Mouse (Mus musculus) embryonic facial prominence, embryonic 13.5 days (tissue): ENCODE measurements around the gene Gm10160. TPM values are rescaled to one million over a fixed set of nuclear protein-coding genes. Genes with fewer than 3 reads are reported as not detected.

Experiments used
- ATAC-seq: fragments of 200-750 bp; cut with Nextera tagmentation; 2 replicates; pipeline ENCODE4 v1.8.0; 2017; ENCODE audit warnings: low read depth; ENCODE audit not compliant: insufficient number of reproducible peaks, insufficient read depth, low FRiP score, low TSS enrichment
- H3K27ac ChIP-seq: fragments of 300-500 bp; sonication (generic); 2 replicates; pipeline ENCODE4 v1.5.1; 2015; ENCODE audit warnings: moderate library complexity, mild to moderate bottlenecking, inconsistent platforms
- H3K27me3 ChIP-seq: fragments of 300-500 bp; sonication (generic); 2 replicates; pipeline ENCODE4 v1.6.1; 2015; ENCODE audit warnings: mild to moderate bottlenecking, inconsistent platforms
- H3K36me3 ChIP-seq: fragments of 300-500 bp; sonication (generic); 2 replicates; pipeline ENCODE4 v1.6.1; 2015; ENCODE audit warnings: mild to moderate bottlenecking, inconsistent platforms
- H3K4me1 ChIP-seq: fragments of 300-500 bp; sonication (generic); 2 replicates; pipeline ENCODE4 v1.6.1; 2015; ENCODE audit warnings: inconsistent platforms
- H3K4me2 ChIP-seq: fragments of 300-500 bp; sonication (generic); 2 replicates; pipeline ENCODE4 v1.6.1; 2015; ENCODE audit warnings: moderate library complexity, mild to moderate bottlenecking, inconsistent platforms
- H3K4me3 ChIP-seq: fragments of 300-500 bp; sonication (generic); 2 replicates; pipeline ENCODE4 v1.5.1; 2015; ENCODE audit warnings: mild to moderate bottlenecking, inconsistent platforms
- H3K9ac ChIP-seq: fragments of 300-500 bp; sonication (generic); 2 replicates; pipeline ENCODE4 v1.6.1; 2015; ENCODE audit warnings: mild to moderate bottlenecking, inconsistent platforms
- H3K9me3 ChIP-seq: fragments of 300-500 bp; sonication (generic); 2 replicates; pipeline ENCODE4 v1.6.1; 2016; ENCODE audit warnings: inconsistent platforms
- WGBS: fragments of 180-500 bp; shearing (Covaris S2); methylation state at CpG from one replicate; pipeline ENCODE4 v1.1.7; 2015; ENCODE audit warnings: mixed read lengths; 5-methylcytosine and 5-hydroxymethylcytosine counted together
- polyA plus RNA-seq: library from polyadenylated mRNA; unstranded; fragments of >200 nt; fragmentation: Nextera tagmentation; extraction: Ambion mirVana; gene quantifications from 2 replicates; pipeline ENCODE4 v1.2.1, GENCODE M21; 2015

Gm10160 gene
- polyA plus RNA-seq, 1 experiment from 2014 or later: not detected

GRCm38 (mm10) chr7:81868158-81868557 is 12.6 kb upstream of the Gm10160 start:
- ATAC-seq: peak; percentile 80
- Histone ChIP-seq H3K27ac (no peak overlapping the region), H3K9ac (no peak overlapping the region), H3K4me1 (peaks cover 3% of the 10 kb centered on the region; the same call in 1 of the 2 replicates), H3K27me3 (no peaks in the 10 kb centered on the region), H3K9me3 (no peaks in the 10 kb centered on the region), H3K4me3 (no peak overlapping the region), H3K36me3 (no peaks in the 10 kb centered on the region), H3K4me2 (no peak overlapping the region)
- 23% methylated on average over 6 of the region's 6 CpGs for WGBS

DNA sequence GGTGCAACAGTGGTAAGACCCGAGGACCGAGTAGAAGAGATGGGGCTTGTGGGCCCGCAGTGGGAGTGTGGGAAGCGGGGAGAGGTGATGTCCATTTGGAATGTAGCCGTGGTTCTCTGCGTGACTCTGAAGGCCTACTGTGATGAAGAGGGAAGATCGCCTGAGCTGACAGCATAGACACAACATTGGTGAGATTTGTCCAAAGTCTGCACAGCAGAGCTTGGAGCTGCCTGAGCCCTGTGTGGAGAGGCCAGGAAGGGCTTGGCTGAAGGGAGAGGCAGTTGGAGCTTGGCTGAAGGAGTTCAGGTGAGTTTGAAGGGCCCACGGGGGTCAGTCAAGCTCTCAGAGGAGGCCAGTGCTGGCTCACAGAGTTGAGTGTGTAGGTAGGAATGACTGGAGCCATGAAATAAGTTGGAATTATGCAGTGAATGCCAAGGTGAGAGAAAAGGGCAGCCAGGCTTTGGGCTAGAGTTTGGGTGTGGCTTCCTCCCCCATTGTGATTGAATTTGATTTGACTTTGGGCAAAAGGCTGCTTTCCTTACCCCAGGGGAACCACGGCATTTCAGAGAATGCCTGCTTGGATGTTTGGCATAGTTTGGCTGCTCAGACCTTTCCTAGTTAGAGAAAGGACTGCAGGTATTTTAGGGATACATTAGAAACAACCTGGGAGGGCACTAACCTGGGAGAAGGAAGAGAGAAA is 11.8 kb upstream of the Gm10160 start:
- no peak for ATAC-seq
- no peak overlapping the region for H3K27ac ChIP-seq

DNA sequence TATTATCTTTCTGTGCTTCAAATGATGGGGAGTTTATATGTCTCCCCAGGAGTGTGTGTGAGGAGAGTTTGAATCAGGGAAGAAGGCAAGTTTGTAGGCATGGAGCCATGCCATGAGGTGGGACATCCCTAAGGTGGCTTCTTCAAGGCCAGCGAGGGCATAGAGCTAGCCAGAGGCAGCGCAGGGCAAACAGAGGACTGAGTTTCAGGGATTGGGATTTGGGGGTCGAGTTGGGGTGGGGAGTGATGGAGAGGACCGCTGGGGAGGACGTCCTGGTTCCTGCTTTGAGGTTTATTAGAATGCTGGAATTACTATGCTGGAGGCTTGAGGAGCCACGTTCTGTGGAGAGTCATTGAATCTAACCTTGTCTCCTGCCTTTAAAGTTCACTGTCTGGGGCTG is 10.3 kb upstream of the Gm10160 start:
- WGBS: 96% methylated on average over 6 of the region's 6 CpGs
- no peaks in the 10 kb centered on the region for H3K9me3 ChIP-seq
- no peak overlapping the region for H3K27ac ChIP-seq
- ATAC-seq: no peak
- no peak overlapping the region for H3K4me2 ChIP-seq
- peaks cover 3% of the 10 kb centered on the region; the same call in 1 of the 2 replicates for H3K4me1 ChIP-seq
- H3K9ac ChIP-seq: no peak overlapping the region
- H3K36me3 ChIP-seq: no peaks in the 10 kb centered on the region
- H3K4me3 ChIP-seq: no peak overlapping the region
- H3K27me3 ChIP-seq: peaks cover 18% of the 10 kb centered on the region

More for the DNA sequence above, 11.8 kb upstream of the Gm10160 start:
- peaks cover 3% of the 10 kb centered on the region; the same call in 1 of the 2 replicates for H3K4me1 ChIP-seq
- H3K4me2 ChIP-seq: no peak overlapping the region
- no peaks in the 10 kb centered on the region for H3K9me3 ChIP-seq
- H3K36me3 ChIP-seq: no peaks in the 10 kb centered on the region
- no peak overlapping the region for H3K4me3 ChIP-seq
- no peak overlapping the region for H3K9ac ChIP-seq
- 86% methylated on average over 9 of the region's 9 CpGs for WGBS
- peaks cover 4% of the 10 kb centered on the region; the same call in 1 of the 2 replicates for H3K27me3 ChIP-seq

- no peaks in the 10 kb centered on the region for H3K36me3 ChIP-seq
- peaks cover 4% of the 10 kb centered on the region for H3K4me1 ChIP-seq
- H3K4me3 ChIP-seq: no peak overlapping the region
- WGBS: 86% methylated on average over 6 of the region's 6 CpGs
- H3K27me3 ChIP-seq: peaks cover 32% of the 10 kb centered on the region
- H3K9me3 ChIP-seq: no peaks in the 10 kb centered on the region
- no peak overlapping the region for H3K27ac ChIP-seq
- H3K4me2 ChIP-seq: no peak overlapping the region
- H3K9ac ChIP-seq: no peak overlapping the region
- ATAC-seq: no peak
Measured at GRCm38 (mm10) chr7:81864552-81864951, 9.0 kb upstream of the Gm10160 start.

DNA sequence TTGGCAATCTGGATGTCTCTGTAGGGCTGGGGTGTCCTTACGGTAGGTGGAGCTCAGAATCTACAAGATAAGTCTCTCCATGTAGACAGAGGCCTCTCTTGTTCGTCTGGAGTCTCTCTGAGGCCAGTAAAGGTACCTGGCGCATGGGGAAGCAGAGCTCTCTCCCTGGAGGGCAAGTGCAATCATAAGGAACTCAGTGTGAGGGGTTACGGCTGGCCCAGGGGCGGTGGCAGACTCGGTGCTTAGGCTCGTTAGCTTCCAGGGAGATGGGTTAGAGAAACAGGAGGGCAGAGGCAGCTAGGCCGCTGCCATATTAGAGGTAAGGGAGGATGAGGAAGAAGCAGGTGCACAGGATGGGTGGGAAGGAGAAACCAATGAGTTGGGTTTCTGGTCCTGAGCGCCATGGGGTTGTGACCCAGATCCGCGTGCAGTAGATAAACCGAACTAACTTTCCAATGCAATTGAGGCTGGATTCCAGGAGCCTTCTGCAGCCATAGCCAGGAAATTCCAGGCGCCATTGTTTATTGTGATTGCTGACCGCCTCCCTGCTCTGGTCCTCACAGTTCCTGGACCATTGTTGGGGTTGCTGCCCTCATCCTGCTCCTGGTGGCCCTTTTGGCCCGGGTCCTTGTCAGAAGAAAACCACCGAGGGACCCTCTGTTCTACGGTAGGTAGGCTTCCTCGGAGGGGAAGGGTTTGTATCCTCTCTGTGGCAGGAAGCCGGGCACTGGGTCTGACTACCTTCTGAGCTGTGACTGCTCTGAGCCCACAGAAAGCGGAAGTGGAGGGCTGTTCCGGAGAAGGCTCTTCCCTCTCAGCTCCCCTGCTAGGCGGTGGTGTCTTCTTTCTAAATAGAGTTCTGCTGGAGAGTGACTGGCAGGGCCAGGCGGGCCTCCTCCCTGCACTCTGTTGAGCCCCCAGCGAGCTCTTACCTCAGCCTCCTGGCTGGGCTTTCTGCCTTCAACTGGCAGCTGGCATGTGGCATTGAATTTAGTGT is 7.3 kb upstream of the Gm10160 start:
- H3K27ac ChIP-seq: peak overlapping the region; percentile 7; the same call in 1 of the 2 replicates
- no peak for ATAC-seq

GRCm38 (mm10) chr7:81861921-81862320 is 6.3 kb upstream of the Gm10160 start:
- ATAC-seq: no peak
- Histone ChIP-seq H3K4me1 (peaks cover 11% of the 10 kb centered on the region), H3K9me3 (no peaks in the 10 kb centered on the region), H3K36me3 (no peaks in the 10 kb centered on the region), H3K27me3 (peaks cover 59% of the 10 kb centered on the region), H3K9ac (no peak overlapping the region), H3K4me2 (no peak overlapping the region), H3K27ac (no peak overlapping the region), H3K4me3 (no peak overlapping the region)
- 75% methylated on average over 4 of the region's 4 CpGs for WGBS

More for the DNA sequence above, 7.3 kb upstream of the Gm10160 start:
- Histone ChIP-seq H3K4me1 (peaks cover 11% of the 10 kb centered on the region), H3K9ac (no peak overlapping the region), H3K4me2 (no peak overlapping the region), H3K27me3 (peaks cover 49% of the 10 kb centered on the region), H3K36me3 (no peaks in the 10 kb centered on the region), H3K4me3 (no peak overlapping the region), H3K9me3 (no peaks in the 10 kb centered on the region)
- 76% methylated on average over 24 of the region's 24 CpGs for WGBS

DNA sequence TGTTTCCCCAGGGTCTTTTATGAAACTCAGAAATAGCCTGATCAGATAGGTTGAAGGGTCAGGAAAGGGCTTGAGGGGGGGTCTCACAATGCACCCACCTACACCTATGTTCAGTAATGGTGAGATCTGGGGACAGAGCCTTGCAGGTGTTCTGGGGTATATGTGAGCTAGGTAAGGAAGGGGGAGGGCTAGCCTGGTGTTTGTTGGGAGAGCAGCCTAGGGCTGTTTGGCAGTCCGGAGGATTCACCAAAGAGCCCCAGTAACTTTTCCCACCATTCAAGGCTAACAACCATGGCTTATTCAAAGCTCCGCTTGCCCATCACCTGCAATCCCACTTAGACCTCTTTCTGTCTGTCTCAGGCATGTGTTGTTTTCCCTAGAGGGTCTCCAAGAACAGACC is 5.9 kb upstream of the Gm10160 start:
- H3K27ac ChIP-seq: no peak overlapping the region
- H3K4me2 ChIP-seq: no peak overlapping the region
- H3K9ac ChIP-seq: no peak overlapping the region
- H3K4me1 ChIP-seq: peaks cover 11% of the 10 kb centered on the region
- 78% methylated on average over 2 of the region's 2 CpGs for WGBS
- H3K4me3 ChIP-seq: no peak overlapping the region
- H3K27me3 ChIP-seq: peaks cover 62% of the 10 kb centered on the region
- H3K9me3 ChIP-seq: no peaks in the 10 kb centered on the region
- ATAC-seq: no peak
- no peaks in the 10 kb centered on the region for H3K36me3 ChIP-seq

GRCm38 (mm10) chr7:81860996-81861395 is 5.4 kb upstream of the Gm10160 start:
- Histone ChIP-seq H3K4me3 (no peak overlapping the region), H3K4me2 (no peak overlapping the region), H3K9ac (no peak overlapping the region), H3K9me3 (no peaks in the 10 kb centered on the region), H3K27me3 (peaks cover 64% of the 10 kb centered on the region), H3K27ac (no peak overlapping the region), H3K36me3 (no peaks in the 10 kb centered on the region), H3K4me1 (peaks cover 11% of the 10 kb centered on the region)
- ATAC-seq: no peak
- 78% methylated on average over 5 of the region's 5 CpGs for WGBS

DNA sequence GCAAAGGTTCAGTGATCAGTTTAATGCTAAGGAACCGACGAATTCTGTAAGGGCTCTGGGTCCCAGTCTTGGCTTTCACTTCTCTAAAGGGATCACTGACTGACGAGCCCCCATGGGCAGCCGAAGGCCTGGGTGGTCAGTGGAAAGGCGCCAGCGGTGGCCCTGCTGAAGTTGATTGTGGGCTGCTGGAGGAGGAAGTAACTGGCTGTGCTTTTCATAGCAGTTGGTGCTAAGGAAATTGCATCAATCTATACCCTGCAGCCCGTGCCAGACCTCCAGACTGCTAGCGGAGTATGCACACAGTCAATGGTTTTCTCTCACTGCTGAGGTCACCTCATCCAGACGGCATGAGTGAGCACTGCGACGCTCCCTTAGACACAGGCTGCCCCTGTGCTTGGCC is 4.5 kb upstream of the Gm10160 start:
- H3K27me3 ChIP-seq: peaks cover 64% of the 10 kb centered on the region
- ATAC-seq: no peak
- no peaks in the 10 kb centered on the region for H3K36me3 ChIP-seq
- H3K4me2 ChIP-seq: peak overlapping the region; percentile 96
- H3K9me3 ChIP-seq: no peaks in the 10 kb centered on the region
- no peak overlapping the region for H3K27ac ChIP-seq
- no peak overlapping the region for H3K9ac ChIP-seq
- H3K4me3 ChIP-seq: peak overlapping the region; percentile 68
- 48% methylated on average over 11 of the region's 11 CpGs for WGBS
- peaks cover 11% of the 10 kb centered on the region for H3K4me1 ChIP-seq

- peak within 1 kb of the TSS; percentile 68 for H3K9ac ChIP-seq
- no peak within 1 kb of the TSS for H3K27ac ChIP-seq
- H3K4me2 ChIP-seq: peak within 1 kb of the TSS; percentile 96
- H3K36me3 ChIP-seq: no peaks in the 10 kb centered on the region
- H3K4me3 ChIP-seq: peak within 1 kb of the TSS; percentile 68
- H3K4me1 ChIP-seq: peaks cover 11% of the 10 kb centered on the region
- peaks cover 64% of the 10 kb centered on the region for H3K27me3 ChIP-seq
- WGBS: under 1% methylated on average over 64 of the region's 64 CpGs
- H3K9me3 ChIP-seq: no peaks in the 10 kb centered on the region
- no peak for ATAC-seq
Measured at GRCm38 (mm10) chr7:81858968-81859721, 3.6 kb upstream of the Gm10160 start, which contains the start of gene Tm6sf1. Gene Tm6sf1, plus strand, starts transcription at chr7:81859001.

- H3K4me3 ChIP-seq: peak overlapping the region; percentile 68
- H3K9me3 ChIP-seq: no peaks in the 10 kb centered on the region
- no peaks in the 10 kb centered on the region for H3K36me3 ChIP-seq
- peaks cover 11% of the 10 kb centered on the region for H3K4me1 ChIP-seq
- H3K27me3 ChIP-seq: peaks cover 64% of the 10 kb centered on the region
- H3K4me2 ChIP-seq: peak overlapping the region; percentile 96
- no peak overlapping the region for H3K9ac ChIP-seq
- 8% methylated on average over 9 of the region's 9 CpGs for WGBS
- H3K27ac ChIP-seq: no peak overlapping the region
- no peak for ATAC-seq
Measured at GRCm38 (mm10) chr7:81858236-81858635, 2.6 kb upstream of the Gm10160 start.
